Mouse (Mus musculus) C2C12 (cell line): ENCODE measurements around the gene Gm20388. TPM values are rescaled to one million over a fixed set of nuclear protein-coding genes. Genes with fewer than 3 reads are reported as not detected.
"Not testable (repeated sequence)": the region's sequence is repeated elsewhere in the genome, so short reads cannot be mapped to it uniquely, and the experiment has no call there.

Source experiments
- H3K27me3 ChIP-seq: one replicate; pipeline ENCODE4 v1.6.1; 2011; ENCODE audit not compliant: control insufficient read depth, insufficient read depth, insufficient read length
- H3K36me3 ChIP-seq: one replicate; pipeline ENCODE4 v1.6.1; 2011; ENCODE audit not compliant: control insufficient read depth, insufficient read depth
- H3K4me3 ChIP-seq: one replicate; pipeline ENCODE4 v1.5.1; 2011; ENCODE audit warnings: mild to moderate bottlenecking, control low read depth; ENCODE audit not compliant: poor library complexity, insufficient read depth, severe bottlenecking
- H3K79me2 ChIP-seq: one replicate; pipeline ENCODE4 v1.6.1; 2011; ENCODE audit not compliant: control insufficient read depth, insufficient read depth
- H3K79me3 ChIP-seq: one replicate; pipeline ENCODE4 v1.6.1; 2011; ENCODE audit warnings: low read depth, control low read depth
- H3ac ChIP-seq: one replicate; pipeline ENCODE3; 2011; ENCODE audit warnings: low read depth; ENCODE audit not compliant: control insufficient read depth, insufficient read length
- CEBPB ChIP-seq: IDR thresholded peaks from one replicate; pipeline ENCODE4 v1.6.1; 2011; ENCODE audit warnings: low read depth, mild to moderate bottlenecking, control low read depth, moderate library complexity
- CTCF ChIP-seq: IDR thresholded peaks from one replicate; pipeline ENCODE4 v1.5.1; 2011; ENCODE audit not compliant: control insufficient read depth, insufficient read depth, insufficient read length
- FOSL1 ChIP-seq: IDR thresholded peaks from one replicate; pipeline ENCODE4 v1.8.0; 2011; ENCODE audit warnings: mild to moderate bottlenecking, low read length; ENCODE audit not compliant: poor library complexity, insufficient read depth, severe bottlenecking
- MAX ChIP-seq: IDR thresholded peaks from one replicate; pipeline ENCODE4 v1.6.1; 2011; ENCODE audit warnings: mild to moderate bottlenecking, control low read depth
- MYOD1 ChIP-seq: IDR thresholded peaks from one replicate; pipeline ENCODE4 v1.6.1; 2011; ENCODE audit warnings: low read depth; ENCODE audit not compliant: control insufficient read depth, insufficient read length
- MYOG ChIP-seq: IDR thresholded peaks from one replicate; pipeline ENCODE4 v1.6.1; 2011; ENCODE audit not compliant: control insufficient read depth, insufficient read length; ENCODE audit errors: extremely low read depth
- USF1 ChIP-seq: IDR thresholded peaks from one replicate; pipeline ENCODE4 v1.6.1; 2011; ENCODE audit warnings: low read depth, mild to moderate bottlenecking, control low read depth, moderate library complexity
- polyA plus RNA-seq: library from polyadenylated mRNA; unstranded; fragments of >200 nt; fragmentation: generic; extraction: Trizol; gene quantifications from one replicate; pipeline ENCODE4 v1.2.1, GENCODE M21; 2012; ENCODE audit warnings: missing spikeins

The Gm20388 gene
- polyA plus RNA-seq, 1 experiment: 15.0 TPM

DNA sequence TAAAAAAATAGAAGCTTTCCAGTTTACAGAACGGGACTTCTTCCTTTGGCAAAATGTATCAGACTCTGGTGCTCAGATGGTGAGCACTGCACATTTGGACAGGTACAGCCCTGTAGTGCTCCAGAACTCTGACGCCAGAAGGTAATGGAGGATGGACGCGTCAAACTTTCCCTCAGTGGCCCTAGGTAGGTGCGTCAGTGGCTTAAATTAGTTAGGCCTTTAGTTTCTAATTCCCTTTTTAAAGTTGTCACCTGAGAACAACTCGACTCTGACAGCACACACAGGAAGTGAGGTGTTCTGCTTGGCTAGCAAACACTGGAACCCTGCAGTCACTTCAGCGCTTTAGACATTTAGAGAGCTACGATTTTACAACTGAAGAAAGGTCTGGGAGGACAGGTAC lies 4043.0 kb downstream of the Gm20388 start:
- no peaks in the 10 kb centered on the region for H3K27me3 ChIP-seq
- H3K79me3 ChIP-seq: peaks cover 3% of the 10 kb centered on the region
- H3K79me2 ChIP-seq: peaks cover 4% of the 10 kb centered on the region
- no peak for TF ChIP-seq FOSL1
- TF ChIP-seq MAX: no peak
- TF ChIP-seq MYOG: no peak
- TF ChIP-seq CEBPB: no peak
- no peak overlapping the region for H3ac ChIP-seq
- no peaks in the 10 kb centered on the region for H3K36me3 ChIP-seq
- no peak overlapping the region for H3K4me3 ChIP-seq

DNA sequence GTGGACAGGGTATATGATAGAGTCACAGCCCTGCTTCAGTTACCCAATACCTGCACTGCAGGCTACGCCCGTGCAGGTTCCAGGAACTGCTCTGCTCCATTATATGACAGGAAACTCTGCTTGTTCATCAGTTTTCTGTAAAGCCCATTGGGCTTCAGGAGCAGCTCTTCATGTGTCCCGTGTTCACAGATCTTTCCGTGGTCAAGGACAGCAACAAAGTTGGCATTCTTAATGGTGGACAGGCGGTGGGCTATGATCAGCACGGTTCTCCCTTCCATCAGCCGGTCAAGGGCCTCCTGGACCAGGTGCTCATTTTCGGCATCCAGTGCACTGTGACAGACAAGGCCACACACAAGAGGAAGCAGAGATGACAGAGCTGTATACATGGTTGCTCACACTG lies 4043.6 kb downstream of the Gm20388 start:
- no peaks in the 10 kb centered on the region for H3K79me3 ChIP-seq
- TF ChIP-seq CEBPB: no peak
- no peak for TF ChIP-seq FOSL1
- no peak for TF ChIP-seq MYOD1
- no peaks in the 10 kb centered on the region for H3K27me3 ChIP-seq
- H3K79me2 ChIP-seq: no peaks in the 10 kb centered on the region
- H3K4me3 ChIP-seq: no peak overlapping the region
- no peaks in the 10 kb centered on the region for H3K36me3 ChIP-seq
- no peak overlapping the region for H3ac ChIP-seq

DNA sequence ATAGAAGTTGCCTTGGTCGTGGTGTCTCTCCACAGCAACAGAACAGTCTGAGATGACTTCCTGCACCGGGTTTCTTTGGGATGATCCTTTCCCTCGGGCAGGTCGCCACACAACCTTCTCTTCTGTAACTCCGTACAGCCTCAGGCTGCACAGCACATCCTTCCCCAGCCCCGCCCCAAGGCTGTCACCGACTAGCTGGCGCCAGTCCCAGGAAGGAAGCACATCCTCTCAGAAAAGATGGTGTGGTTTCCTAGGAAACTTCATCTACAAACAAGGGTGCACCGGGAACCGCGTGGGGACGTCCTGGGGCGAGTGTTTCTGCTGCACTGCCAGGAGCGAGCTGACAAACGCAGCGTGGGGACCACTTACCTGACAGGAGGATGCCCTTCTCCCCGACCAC lies 4047.5 kb downstream of the Gm20388 start:
- TF ChIP-seq USF1 (no peak), MYOD1 (no peak), MYOG (no peak), FOSL1 (no peak), MAX (no peak), CEBPB (no peak), CTCF (no peak)
- no peaks in the 10 kb centered on the region for H3K36me3 ChIP-seq
- no peak overlapping the region for H3K4me3 ChIP-seq
- no peaks in the 10 kb centered on the region for H3K79me3 ChIP-seq
- no peaks in the 10 kb centered on the region for H3K79me2 ChIP-seq
- no peaks in the 10 kb centered on the region for H3K27me3 ChIP-seq
- no peak overlapping the region for H3ac ChIP-seq

DNA sequence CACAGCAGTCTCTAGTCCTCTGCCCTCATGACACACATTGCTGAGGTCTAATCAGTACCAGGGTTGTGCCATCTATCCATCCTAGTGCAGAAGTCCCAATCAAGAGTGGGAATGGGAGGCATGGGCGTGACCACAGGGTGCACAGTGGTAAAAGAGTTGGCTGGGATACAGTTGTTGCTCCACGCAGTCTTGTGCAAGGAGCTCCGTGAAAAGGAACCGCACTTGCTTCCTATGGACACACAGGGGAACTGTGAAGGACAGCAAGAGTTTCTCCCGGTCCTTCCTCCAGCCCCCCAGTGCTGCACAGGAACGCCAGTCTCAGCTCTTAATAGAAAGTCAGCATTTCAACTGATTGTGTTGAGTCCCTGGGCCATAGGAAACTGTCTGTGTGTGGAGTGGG lies 4048.8 kb downstream of the Gm20388 start:
- H3K79me3 ChIP-seq: no peaks in the 10 kb centered on the region
- H3K27me3 ChIP-seq: no peaks in the 10 kb centered on the region
- no peaks in the 10 kb centered on the region for H3K79me2 ChIP-seq
- H3K4me3 ChIP-seq: no peak overlapping the region
- no peaks in the 10 kb centered on the region for H3K36me3 ChIP-seq
- peak overlapping the region; percentile 13 for H3ac ChIP-seq
- TF ChIP-seq CEBPB: no peak
- TF ChIP-seq MAX: no peak
- no peak for TF ChIP-seq USF1
- no peak for TF ChIP-seq CTCF
- no peak for TF ChIP-seq MYOG
- TF ChIP-seq FOSL1: no peak
- no peak for TF ChIP-seq MYOD1

DNA sequence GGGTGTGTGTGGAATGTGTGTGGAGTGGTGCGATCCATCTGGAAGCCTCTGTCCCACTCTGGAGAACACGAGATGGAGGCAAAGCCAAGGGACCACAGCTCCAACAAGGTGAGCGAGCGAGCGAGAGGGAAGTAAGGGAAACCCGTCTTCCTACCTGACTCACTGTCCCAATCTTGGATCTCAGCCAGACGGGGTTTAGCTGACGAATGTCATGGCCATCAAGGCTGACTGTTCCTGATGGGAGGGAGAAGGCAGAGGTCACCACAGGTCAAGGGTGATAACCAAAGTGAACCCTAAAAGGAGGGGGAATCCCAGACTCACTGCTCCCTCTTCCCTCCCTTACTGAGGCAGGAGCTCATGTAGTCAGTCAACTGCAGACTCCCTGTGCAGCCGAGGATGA lies 4049.4 kb downstream of the Gm20388 start:
- Histone ChIP-seq H3K27me3 (no peaks in the 10 kb centered on the region), H3K79me3 (no peaks in the 10 kb centered on the region), H3K36me3 (no peaks in the 10 kb centered on the region), H3K79me2 (no peaks in the 10 kb centered on the region), H3K4me3 (no peak overlapping the region), H3ac (no peak overlapping the region)
- TF ChIP-seq FOSL1 (no peak), MYOG (no peak), MYOD1 (no peak), CEBPB (no peak), MAX (no peak), CTCF (no peak), USF1 (no peak)

DNA sequence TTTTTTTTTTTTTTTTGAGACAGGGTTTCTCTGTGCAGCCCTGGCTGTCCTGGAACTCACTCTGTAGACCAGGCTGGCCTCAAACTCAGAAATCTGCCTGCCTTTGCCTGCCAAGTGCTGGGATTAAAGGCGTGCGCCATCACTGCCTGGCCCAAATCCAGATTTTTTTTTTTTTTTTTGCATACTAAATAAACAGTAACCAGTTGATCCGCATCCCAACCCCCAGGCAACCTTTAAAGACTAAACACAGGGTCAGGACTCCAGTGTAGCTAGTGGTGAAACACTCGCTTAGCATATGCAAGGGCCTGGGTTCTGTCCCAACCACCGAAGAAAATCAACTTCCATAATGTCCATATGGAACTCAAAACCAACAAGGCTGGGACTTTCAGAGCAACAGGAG lies 4049.9 kb downstream of the Gm20388 start:
- not testable (repeated sequence) for H3K27me3 ChIP-seq, H3ac ChIP-seq, H3K79me2 ChIP-seq, H3K36me3 ChIP-seq, H3K79me3 ChIP-seq, H3K4me3 ChIP-seq
